Comparison of ENCODE assay signal across 9 mouse cellular contexts in the genomic region with DNA sequence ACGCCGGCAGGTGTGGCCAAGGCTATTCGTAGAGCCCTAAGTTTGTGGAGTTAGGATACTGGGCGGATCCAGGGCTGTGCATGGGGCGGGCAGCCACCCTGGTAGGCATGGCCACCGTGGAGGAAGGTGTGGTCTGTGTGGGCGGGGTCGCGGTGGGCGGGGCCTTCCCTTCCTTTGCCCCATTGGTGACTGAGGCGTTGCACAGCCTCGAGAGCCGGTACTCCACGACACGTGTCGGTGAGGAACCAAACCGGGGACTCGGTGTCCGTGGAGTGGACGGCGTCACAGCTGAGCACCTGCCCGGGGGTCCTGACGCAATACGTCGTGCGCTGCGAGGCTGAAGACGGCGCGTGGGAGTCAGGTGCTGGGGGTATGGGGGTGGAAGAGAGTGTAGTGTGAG. TPM values are rescaled to one million over a fixed set of nuclear protein-coding genes. Genes with fewer than 3 reads are reported as not detected.
DNase-seq lines count a peak whose midpoint lies in the region; ATAC-seq lines count a peak whose summit lies in the region.
"Had no signal": no experiment of that assay in that cellular context is flagged by ENCODE, and none has a peak within 500 bp of the region (broad histone marks: within the 10 kb centered on the region; RNA-seq: fewer than 3 reads in every experiment).

No protein-coding gene starts in this region.

- H3K36me3 ChIP-seq in heart, embryonic 16.5 days (ENCODE audit: control insufficient read depth, insufficient read depth), result no peaks in the 10 kb centered on the region
- no peaks in the 10 kb centered on the region for H3K36me3 ChIP-seq in limb, embryonic 10.5 days

- 6% methylated on average over 30 of the region's 30 CpGs for WGBS in heart, embryonic 16.5 days
- WGBS in limb, embryonic 10.5 days, result 8% methylated on average over 30 of the region's 30 CpGs

- peaks cover 16% of the 10 kb centered on the region for H3K9me3 ChIP-seq in heart, embryonic 16.5 days (replicated peaks; ENCODE audit: control insufficient read depth, low read length)
- no peaks in the 10 kb centered on the region for H3K9me3 ChIP-seq in limb, embryonic 10.5 days (replicated peaks)

- H3K27me3 ChIP-seq in heart, embryonic 16.5 days (ENCODE audit: control insufficient read depth, insufficient read depth, low read length), result peaks cover 22% of the 10 kb centered on the region
- peaks cover 84% of the 10 kb centered on the region for H3K27me3 ChIP-seq in limb, embryonic 10.5 days (ENCODE audit: low read depth, poor library complexity, severe bottlenecking)
- H3K27me3 ChIP-seq: CH12.LX had no signal

- DNase-seq in frontal cortex, postnatal 14 days (ENCODE audit: low spot score in 2 of 2), result no peak
- peak; percentile 35 for DNase-seq in adrenal gland, postnatal 25 days
- peak; percentile 63 for DNase-seq in limb, embryonic 10.5 days (ENCODE audit: low spot score)
- no peak for DNase-seq in frontal cortex, postnatal 10 days (ENCODE audit: low spot score in 2 of 2)
- no peak for DNase-seq in left cerebral cortex, postnatal 4 days

- intact Hi-C loops in left cerebral cortex, postnatal 4 days (cut with DNase I), result no loop called here

- no peak overlapping the region for H3K9ac ChIP-seq in heart, embryonic 16.5 days (ENCODE audit: low read length)

- peak; percentile 38 for ATAC-seq in frontal cortex, adult (ENCODE audit: low TSS enrichment)
- no peak for ATAC-seq in heart, embryonic 16.5 days (replicated peaks; ENCODE audit: extremely low read depth, insufficient read depth, low FRiP score)
- peak; percentile 58 for ATAC-seq in megakaryocyte progenitor cell, adult 5-6 weeks (replicated peaks; ENCODE audit: poor library complexity)

- H3K27ac ChIP-seq in heart, embryonic 16.5 days (ENCODE audit: low read length), result no peak overlapping the region
- H3K27ac ChIP-seq in limb, embryonic 10.5 days, result no peak overlapping the region

- peak overlapping the region; percentile 43 for H3K4me2 ChIP-seq in heart, embryonic 16.5 days (ENCODE audit: low read depth, low read length)

- 0 out of 2 replicates have a peak, but pooled peaks cover 3% of the 10 kb centered on the region for H3K4me1 ChIP-seq in heart, embryonic 16.5 days (ENCODE audit: control insufficient read depth, insufficient read depth, low read length)
- H3K4me1 ChIP-seq in limb, embryonic 10.5 days, result peaks cover 29% of the 10 kb centered on the region

- H3K4me3 ChIP-seq in heart, embryonic 16.5 days (ENCODE audit: low read length), result peak overlapping the region; percentile 16; the same call in 1 of the 2 replicates
- peak overlapping the region; percentile 25 for H3K4me3 ChIP-seq in limb, embryonic 10.5 days

RNA-seq across cellular contexts. Expression of a gene that starts 8.4 kb away (rescaled TPM):
- total RNA-seq in adrenal gland, postnatal 25 days (2021), result not detected in 2 replicates
- 0.77 and 1.6 TPM in 2 replicates for polyA plus RNA-seq in heart, embryonic 16.5 days (2015; fragmentation: Nextera tagmentation; extraction: Ambion mirVana)
- not detected in 2 replicates for polyA plus RNA-seq in limb, embryonic 10.5 days (2016; fragmentation: Nextera tagmentation; extraction: Ambion mirVana)
- 0.07 and 0.64 TPM in 2 replicates for total RNA-seq in megakaryocyte progenitor cell, adult 5-6 weeks (2015)
- 1.0 and 1.7 TPM in 2 replicates for total RNA-seq in megakaryocyte progenitor cell, adult 5-6 weeks (2017)
- total RNA-seq in left cerebral cortex, postnatal 4 days (2021), result under 1 TPM; 0.20 to 0.22 TPM

RNA-seq across cellular contexts. Expression of a gene that starts 11.8 kb away (rescaled TPM):
- total RNA-seq in adrenal gland, postnatal 25 days (2021), result 26.9 and 27.4 TPM in 2 replicates
- polyA plus RNA-seq in heart, embryonic 16.5 days (2015; fragmentation: Nextera tagmentation; extraction: Ambion mirVana), result 7.3 and 9.3 TPM in 2 replicates
- polyA plus RNA-seq in limb, embryonic 10.5 days (2016; fragmentation: Nextera tagmentation; extraction: Ambion mirVana), result 12.7 and 17.1 TPM in 2 replicates
- 48.7 and 50.0 TPM in 2 replicates for total RNA-seq in megakaryocyte progenitor cell, adult 5-6 weeks (2015)
- 13.9 and 16.7 TPM in 2 replicates for total RNA-seq in megakaryocyte progenitor cell, adult 5-6 weeks (2017)
- total RNA-seq in left cerebral cortex, postnatal 4 days (2021), result 10 to 100 TPM; 78.2 to 86.3 TPM

RNA-seq across cellular contexts. Expression of a gene that starts 22.8 kb away (rescaled TPM):
- 10.6 and 14.4 TPM in 2 replicates for total RNA-seq in adrenal gland, postnatal 25 days (2021)
- polyA plus RNA-seq in heart, embryonic 16.5 days (2015; fragmentation: Nextera tagmentation; extraction: Ambion mirVana), result 3.7 and 3.8 TPM in 2 replicates
- polyA plus RNA-seq in limb, embryonic 10.5 days (2016; fragmentation: Nextera tagmentation; extraction: Ambion mirVana), result 4.4 and 5.0 TPM in 2 replicates
- total RNA-seq in megakaryocyte progenitor cell, adult 5-6 weeks (2015), result 6.0 and 8.6 TPM in 2 replicates
- total RNA-seq in megakaryocyte progenitor cell, adult 5-6 weeks (2017), result 4.8 and 8.8 TPM in 2 replicates
- 10 to 100 TPM; 13.0 to 14.9 TPM for total RNA-seq in left cerebral cortex, postnatal 4 days (2021)

RNA-seq across cellular contexts. Expression of a gene that starts 40.2 kb away (rescaled TPM):
- 50.2 and 62.1 TPM in 2 replicates for total RNA-seq in adrenal gland, postnatal 25 days (2021)
- polyA plus RNA-seq in heart, embryonic 16.5 days (2015; fragmentation: Nextera tagmentation; extraction: Ambion mirVana), result 42.1 and 43.3 TPM in 2 replicates
- polyA plus RNA-seq in limb, embryonic 10.5 days (2016; fragmentation: Nextera tagmentation; extraction: Ambion mirVana), result 92.7 and 100 TPM in 2 replicates
- 5.7 and 6.0 TPM in 2 replicates for total RNA-seq in megakaryocyte progenitor cell, adult 5-6 weeks (2015)
- 18.1 and 18.5 TPM in 2 replicates for total RNA-seq in megakaryocyte progenitor cell, adult 5-6 weeks (2017)
- 100 to 1,000 TPM; 187 to 198 TPM for total RNA-seq in left cerebral cortex, postnatal 4 days (2021)

RNA-seq across cellular contexts. Expression of a gene that starts 46.4 kb away (rescaled TPM):
- 2.2 and 3.3 TPM in 2 replicates for total RNA-seq in adrenal gland, postnatal 25 days (2021)
- polyA plus RNA-seq in heart, embryonic 16.5 days (2015; fragmentation: Nextera tagmentation; extraction: Ambion mirVana), result 4.1 and 4.2 TPM in 2 replicates
- polyA plus RNA-seq in limb, embryonic 10.5 days (2016; fragmentation: Nextera tagmentation; extraction: Ambion mirVana), result 2.8 and 4.0 TPM in 2 replicates
- 0.12 and 0.42 TPM in 2 replicates for total RNA-seq in megakaryocyte progenitor cell, adult 5-6 weeks (2015)
- total RNA-seq in megakaryocyte progenitor cell, adult 5-6 weeks (2017), result 0.84 and 0.92 TPM in 2 replicates
- 10 to 100 TPM; 29.6 to 48.2 TPM for total RNA-seq in left cerebral cortex, postnatal 4 days (2021)

Comparison
In these comparisons a context has a peak if more than half of its experiments do, and no peak if none do; other contexts are left out.
1. DNase-seq: peak in adrenal gland, postnatal 25 days (single experiment) and limb, embryonic 10.5 days (single experiment); none in frontal cortex, postnatal 14 days (0 of 2), frontal cortex, postnatal 10 days (0 of 2) and left cerebral cortex, postnatal 4 days (single experiment).